Mouse (Mus musculus) neural tube, embryonic 14.5 days (tissue): ENCODE data around the gene Rps15. TPM values are rescaled to one million over a fixed set of nuclear protein-coding genes. Genes with fewer than 3 reads are reported as not detected.

Experiments used
- ATAC-seq: fragments of 200-750 bp; cut with Nextera tagmentation; 2 replicates; pipeline ENCODE4 v1.8.0; 2017; ENCODE audit warnings: low read depth, mild to moderate bottlenecking, moderate TSS enrichment, moderate library complexity
- H3K27ac ChIP-seq: fragments of 300-500 bp; sonication (generic); 2 replicates; pipeline ENCODE4 v1.5.1; 2014; ENCODE audit warnings: low read depth, mild to moderate bottlenecking, control low read depth, low read length, moderate library complexity, mixed read lengths
- H3K27me3 ChIP-seq: fragments of 300-500 bp; sonication (generic); 2 replicates; pipeline ENCODE4 v1.6.1; 2014; ENCODE audit warnings: low read length; ENCODE audit not compliant: control insufficient read depth, insufficient read depth
- H3K36me3 ChIP-seq: fragments of 300-500 bp; sonication (generic); 2 replicates; pipeline ENCODE4 v1.6.1; 2014; ENCODE audit warnings: low read length, mixed read lengths; ENCODE audit not compliant: control insufficient read depth, insufficient read depth
- H3K4me1 ChIP-seq: fragments of 300-500 bp; sonication (generic); 2 replicates; pipeline ENCODE4 v1.6.1; 2014; ENCODE audit warnings: low read length; ENCODE audit not compliant: control insufficient read depth, insufficient read depth
- H3K4me2 ChIP-seq: fragments of 300-500 bp; sonication (generic); 2 replicates; pipeline ENCODE4 v1.6.1; 2014; ENCODE audit warnings: mild to moderate bottlenecking, low read depth, low read length, control low read depth
- H3K4me3 ChIP-seq: fragments of 300-500 bp; sonication (generic); 2 replicates; pipeline ENCODE4 v1.5.1; 2014; ENCODE audit warnings: low read depth, low read length, control low read depth, mixed read lengths
- H3K9ac ChIP-seq: fragments of 300-500 bp; sonication (generic); replicated peaks from 2 replicates; pipeline ENCODE4 v1.6.1; 2014; ENCODE audit warnings: low read depth, mild to moderate bottlenecking, control low read depth, low read length, mixed read lengths
- H3K9me3 ChIP-seq: fragments of 300-500 bp; sonication (generic); 2 replicates; pipeline ENCODE4 v1.6.1; 2016; ENCODE audit warnings: low read length; ENCODE audit not compliant: control insufficient read depth
- WGBS: fragments of 180-500 bp; shearing (Covaris S2); extraction: QIAGEN DNeasy Blood & Tissue Kit; methylation state at CpG from one replicate; pipeline ENCODE4 v1.1.7; 2014; 5-methylcytosine and 5-hydroxymethylcytosine counted together
- polyA plus RNA-seq: library from polyadenylated mRNA; unstranded; fragments of >200 nt; fragmentation: Nextera tagmentation; extraction: Ambion mirVana; gene quantifications from 2 replicates; pipeline ENCODE4 v1.2.1, GENCODE M21; 2014

The Rps15 gene
- polyA plus RNA-seq, 1 experiment from 2014 or later: 599 TPM

GRCm38 (mm10) chr10:80302082-80302355 lies 9.8 kb downstream of the Rps15 start:
- H3K4me3 ChIP-seq: peak overlapping the region; percentile 70
- peak overlapping the region; percentile 99 for H3K27ac ChIP-seq
- peak overlapping the region; percentile 99 for H3K9ac ChIP-seq
- WGBS: 58% methylated on average over 5 of the region's 5 CpGs
- no peak for ATAC-seq
- H3K27me3 ChIP-seq: no peaks in the 10 kb centered on the region
- peaks cover 40% of the 10 kb centered on the region for H3K4me1 ChIP-seq
- peaks cover 38% of the 10 kb centered on the region for H3K36me3 ChIP-seq
- H3K9me3 ChIP-seq: no peaks in the 10 kb centered on the region
- peak overlapping the region; percentile 76 for H3K4me2 ChIP-seq

GRCm38 (mm10) chr10:80302471-80302881 lies 10.2 kb downstream of the Rps15 start:
- 16% methylated on average over 9 of the region's 9 CpGs for WGBS
- peak overlapping the region; percentile 99 for H3K9ac ChIP-seq
- no peaks in the 10 kb centered on the region for H3K27me3 ChIP-seq
- H3K9me3 ChIP-seq: no peaks in the 10 kb centered on the region
- peak overlapping the region; percentile 99 for H3K27ac ChIP-seq
- peaks cover 42% of the 10 kb centered on the region for H3K36me3 ChIP-seq
- ATAC-seq: no peak
- H3K4me3 ChIP-seq: peak overlapping the region; percentile 70
- H3K4me2 ChIP-seq: peak overlapping the region; percentile 76
- H3K4me1 ChIP-seq: peaks cover 37% of the 10 kb centered on the region

- peaks cover 62% of the 10 kb centered on the region for H3K36me3 ChIP-seq
- H3K4me1 ChIP-seq: peaks cover 25% of the 10 kb centered on the region
- peak overlapping the region; percentile 34; the same call in 1 of the 2 replicates for H3K9ac ChIP-seq
- 25% methylated on average over 12 of the region's 12 CpGs for WGBS
- no peak for ATAC-seq
- no peaks in the 10 kb centered on the region for H3K27me3 ChIP-seq
- H3K4me2 ChIP-seq: peak overlapping the region; percentile 29; the same call in 1 of the 2 replicates
- H3K9me3 ChIP-seq: no peaks in the 10 kb centered on the region
- 0 out of 2 replicates have a peak overlapping the region, but pooled peaks have one; percentile 7 for H3K4me3 ChIP-seq
- no peak overlapping the region for H3K27ac ChIP-seq
Observed at GRCm38 (mm10) chr10:80304458-80304857, 12.2 kb downstream of the Rps15 start.

DNA sequence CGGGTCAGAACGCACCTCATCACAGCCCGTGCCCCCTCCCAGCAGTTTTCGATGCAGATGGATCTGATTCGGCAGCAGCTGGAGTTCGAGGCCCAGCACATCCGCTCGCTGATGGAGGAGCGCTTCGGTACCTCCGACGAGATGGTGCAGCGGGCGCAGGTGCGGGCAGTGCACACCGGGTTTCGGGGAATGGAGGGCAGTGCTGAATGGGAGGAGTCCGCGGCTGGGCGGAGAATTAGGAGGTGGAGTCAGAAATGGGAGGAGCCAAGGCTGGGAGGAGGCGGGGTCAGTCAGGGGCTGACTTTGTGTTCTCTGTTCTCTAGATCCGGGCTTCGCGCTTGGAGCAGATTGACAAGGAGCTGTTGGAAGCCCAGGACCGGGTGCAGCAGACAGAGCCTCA lies 12.6 kb downstream of the Rps15 start:
- peak overlapping the region; percentile 29; the same call in 1 of the 2 replicates for H3K4me2 ChIP-seq
- H3K36me3 ChIP-seq: peaks cover 64% of the 10 kb centered on the region
- WGBS: 16% methylated on average over 25 of the region's 25 CpGs
- H3K27me3 ChIP-seq: no peaks in the 10 kb centered on the region
- ATAC-seq: no peak
- peaks cover 25% of the 10 kb centered on the region for H3K4me1 ChIP-seq
- 0 out of 2 replicates have a peak overlapping the region, but pooled peaks have one; percentile 7 for H3K4me3 ChIP-seq
- H3K9ac ChIP-seq: 0 out of 2 replicates have a peak overlapping the region, but pooled peaks have one; percentile 34
- no peaks in the 10 kb centered on the region for H3K9me3 ChIP-seq
- H3K27ac ChIP-seq: no peak overlapping the region

GRCm38 (mm10) chr10:80311560-80311959 lies 19.3 kb downstream of the Rps15 start:
- Histone ChIP-seq H3K9ac (no peak overlapping the region), H3K4me2 (no peak overlapping the region), H3K4me1 (peaks cover 5% of the 10 kb centered on the region), H3K4me3 (no peak overlapping the region), H3K36me3 (peaks cover 98% of the 10 kb centered on the region), H3K27ac (no peak overlapping the region), H3K27me3 (no peaks in the 10 kb centered on the region), H3K9me3 (no peaks in the 10 kb centered on the region)
- WGBS: 83% methylated on average over 13 of the region's 16 CpGs
- no peak for ATAC-seq

DNA sequence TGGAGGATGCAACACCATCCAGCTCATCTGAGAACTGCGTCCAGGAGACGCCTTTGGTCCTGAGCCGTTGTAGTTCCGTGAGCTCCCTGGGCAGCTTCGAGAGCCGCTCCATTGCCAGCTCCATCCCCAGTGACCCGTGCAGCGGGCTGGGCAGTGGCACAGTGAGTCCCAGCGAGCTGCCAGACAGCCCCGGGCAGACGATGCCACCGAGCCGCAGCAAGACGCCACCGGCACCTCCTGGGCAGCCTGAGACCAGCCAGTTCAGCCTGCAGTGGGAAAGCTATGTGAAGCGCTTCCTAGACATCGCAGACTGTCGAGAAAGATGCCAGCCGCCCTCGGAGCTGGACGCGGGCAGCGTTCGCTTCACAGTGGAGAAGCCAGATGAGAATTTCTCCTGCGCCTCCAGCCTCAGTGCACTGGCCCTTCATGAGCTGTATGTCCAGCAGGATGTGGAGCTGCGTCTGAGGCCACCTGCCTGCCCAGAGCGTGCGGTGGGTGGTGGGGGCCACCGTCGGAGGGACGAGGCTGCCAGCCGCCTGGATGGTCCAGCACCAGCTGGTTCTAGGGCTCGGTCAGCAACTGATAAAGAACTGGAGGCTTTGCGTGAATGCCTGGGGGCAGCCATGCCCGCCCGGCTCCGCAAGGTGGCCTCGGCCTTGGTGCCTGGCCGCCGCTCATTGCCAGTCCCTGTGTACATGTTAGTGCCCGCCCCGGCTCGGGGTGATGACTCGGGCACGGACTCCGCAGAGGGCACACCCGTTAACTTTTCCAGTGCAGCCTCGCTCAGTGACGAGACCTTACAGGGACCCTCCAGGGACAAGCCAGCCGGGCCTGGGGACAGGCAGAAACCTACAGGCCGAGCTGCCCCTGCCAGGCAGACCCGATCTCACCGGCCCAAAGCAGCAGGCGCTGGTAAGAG lies 20.6 kb downstream of the Rps15 start:
- Histone ChIP-seq H3K27me3 (no peaks in the 10 kb centered on the region), H3K36me3 (peaks cover 98% of the 10 kb centered on the region), H3K4me2 (no peak overlapping the region), H3K9me3 (no peaks in the 10 kb centered on the region), H3K4me3 (no peak overlapping the region), H3K9ac (no peak overlapping the region), H3K27ac (no peak overlapping the region), H3K4me1 (peaks cover 5% of the 10 kb centered on the region)
- ATAC-seq: no peak
- 62% methylated on average over 54 of the region's 54 CpGs for WGBS

DNA sequence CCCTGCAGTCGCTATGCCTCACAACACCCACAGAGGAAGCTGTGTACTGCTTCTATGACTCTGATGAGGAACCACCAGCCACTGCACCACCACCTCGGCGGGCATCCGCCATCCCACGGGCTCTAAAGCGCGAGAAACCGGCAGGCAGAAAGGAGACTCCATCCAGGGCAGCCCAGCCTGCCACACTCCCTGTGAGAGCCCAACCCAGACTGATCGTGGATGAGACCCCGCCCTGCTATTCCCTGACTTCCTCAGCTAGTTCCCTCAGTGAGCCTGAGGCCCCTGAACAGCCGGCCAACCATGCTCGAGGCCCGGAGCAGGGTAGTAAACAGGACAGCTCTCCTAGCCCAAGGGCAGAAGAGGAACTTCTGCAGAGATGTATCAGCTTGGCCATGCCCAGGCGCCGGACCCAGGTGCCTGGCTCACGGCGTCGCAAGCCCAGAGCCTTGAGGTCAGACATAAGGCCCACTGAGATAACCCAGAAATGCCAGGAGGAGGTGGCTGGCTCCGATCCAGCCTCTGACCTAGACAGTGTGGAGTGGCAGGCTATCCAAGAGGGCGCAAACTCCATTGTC lies 21.5 kb downstream of the Rps15 start:
- Histone ChIP-seq H3K4me2 (no peak overlapping the region), H3K4me3 (no peak overlapping the region), H3K27ac (no peak overlapping the region), H3K4me1 (peaks cover 5% of the 10 kb centered on the region), H3K27me3 (no peaks in the 10 kb centered on the region), H3K9me3 (no peaks in the 10 kb centered on the region), H3K9ac (no peak overlapping the region), H3K36me3 (peaks cover 94% of the 10 kb centered on the region)
- 44% methylated on average over 20 of the region's 20 CpGs for WGBS
- ATAC-seq: no peak

DNA sequence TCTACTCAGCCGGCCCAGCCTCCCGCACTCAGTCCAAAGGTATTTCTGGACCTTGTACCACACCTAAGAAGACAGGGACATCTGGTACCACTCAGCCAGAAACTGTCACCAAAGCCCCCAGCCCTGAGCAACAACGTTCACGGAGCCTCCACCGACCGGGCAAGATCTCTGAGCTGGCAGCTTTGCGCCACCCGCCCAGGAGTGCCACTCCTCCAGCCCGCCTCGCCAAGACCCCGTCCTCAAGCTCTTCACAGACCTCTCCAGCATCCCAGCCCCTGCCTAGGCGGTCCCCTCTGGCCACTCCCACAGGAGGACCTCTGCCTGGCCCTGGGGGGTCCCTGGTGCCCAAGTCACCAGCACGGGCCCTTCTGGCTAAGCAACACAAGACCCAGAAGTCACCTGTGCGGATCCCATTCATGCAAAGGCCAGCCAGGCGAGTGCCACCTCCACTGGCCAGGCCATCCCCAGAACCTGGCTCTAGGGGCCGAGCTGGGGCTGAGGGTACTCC lies 22.3 kb downstream of the Rps15 start:
- no peaks in the 10 kb centered on the region for H3K27me3 ChIP-seq
- H3K4me2 ChIP-seq: no peak overlapping the region
- peaks cover 10% of the 10 kb centered on the region for H3K4me1 ChIP-seq
- no peak overlapping the region for H3K9ac ChIP-seq
- no peak overlapping the region for H3K4me3 ChIP-seq
- 58% methylated on average over 16 of the region's 16 CpGs for WGBS
- H3K27ac ChIP-seq: no peak overlapping the region
- peaks cover 86% of the 10 kb centered on the region for H3K36me3 ChIP-seq
- no peaks in the 10 kb centered on the region for H3K9me3 ChIP-seq
- no peak for ATAC-seq

DNA sequence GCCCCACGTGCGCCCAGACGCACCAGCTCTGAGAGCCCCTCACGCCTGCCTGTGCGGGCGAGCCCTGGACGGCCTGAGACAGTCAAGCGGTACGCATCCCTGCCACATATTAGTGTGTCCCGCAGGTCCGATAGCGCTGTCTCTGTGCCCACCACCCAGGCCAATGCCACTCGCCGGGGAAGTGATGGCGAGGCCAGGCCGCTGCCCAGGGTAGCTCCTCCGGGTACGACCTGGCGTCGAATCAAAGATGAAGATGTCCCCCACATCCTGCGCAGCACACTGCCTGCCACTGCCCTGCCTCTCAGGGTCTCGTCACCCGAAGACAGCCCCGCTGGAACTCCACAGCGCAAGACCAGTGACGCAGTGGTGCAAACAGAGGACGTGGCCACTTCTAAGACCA lies 23.1 kb downstream of the Rps15 start:
- ATAC-seq: no peak
- Histone ChIP-seq H3K36me3 (peaks cover 80% of the 10 kb centered on the region), H3K4me1 (peaks cover 12% of the 10 kb centered on the region), H3K4me2 (no peak overlapping the region), H3K9ac (no peak overlapping the region), H3K27ac (no peak overlapping the region), H3K4me3 (no peak overlapping the region), H3K9me3 (no peaks in the 10 kb centered on the region), H3K27me3 (no peaks in the 10 kb centered on the region)
- 49% methylated on average over 27 of the region's 27 CpGs for WGBS
